Mouse (Mus musculus) T-cell, adult 66 days (primary cell): ENCODE results near the gene St7. TPM values are rescaled to one million over a fixed set of nuclear protein-coding genes. Genes with fewer than 3 reads are reported as not detected.

ENCODE experiments used
- total RNA-seq, 2 experiments: library from RNA; stranded (reverse); gene quantifications; 3 replicates in 1 of 2; 4 replicates in 1 of 2; pipeline ENCODE4 v1.2.4; 2023

The St7 gene
- total RNA-seq, result 10 to 100 TPM; 12.9 to 14.6 TPM

DNA sequence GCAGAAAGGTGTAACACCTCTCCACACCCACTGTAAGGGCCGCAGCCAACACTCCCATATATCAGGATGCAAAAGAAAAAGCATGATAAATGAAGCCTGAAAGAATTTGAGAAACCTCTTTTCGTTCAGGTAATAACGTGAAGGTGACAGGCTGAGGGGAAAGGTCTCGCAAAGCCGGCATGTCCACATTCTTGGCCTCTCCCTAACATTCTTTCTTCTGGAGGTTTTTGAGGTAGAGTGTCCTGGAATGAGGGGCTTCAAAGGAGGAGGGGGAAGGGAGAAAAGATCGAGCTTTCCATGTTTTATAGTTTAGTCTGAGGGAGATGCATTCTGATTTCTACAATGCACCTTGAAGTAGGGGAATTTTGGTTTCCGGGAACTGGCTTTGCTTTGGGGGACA lies at the start of gene St7:
St7 (plus strand) TSS at position 287 of the 400 bp plus-strand sequence.

Other genes with a start within 250 kb of the St7 start
- under 1 TPM in 1 of 2 experiments, not detected in 1; 0.15 TPM for gene Met, start 229.1 kb upstream of the St7 start, total RNA-seq
- 100 to 1,000 TPM; 114 to 123 TPM for gene Capza2, start 56.7 kb upstream of the St7 start, total RNA-seq